Mouse (Mus musculus) heart, adult 2 months (tissue): Measurements from ENCODE around the gene Psmc1.

Source experiments
- CTCF ChIP-seq: fragments of 200-600 bp; IDR thresholded peaks from 2 replicates; pipeline ENCODE4 v1.8.1; 2022; ENCODE audit warnings: antibody characterized with exemption, mild to moderate bottlenecking, moderate library complexity
- POLR2A ChIP-seq: fragments of 200-500 bp; IDR thresholded peaks from 2 replicates; pipeline ENCODE4 v1.6.1; 2011; ENCODE audit warnings: mild to moderate bottlenecking, low read depth, low read length, control low read depth; ENCODE audit not compliant: insufficient read depth

DNA sequence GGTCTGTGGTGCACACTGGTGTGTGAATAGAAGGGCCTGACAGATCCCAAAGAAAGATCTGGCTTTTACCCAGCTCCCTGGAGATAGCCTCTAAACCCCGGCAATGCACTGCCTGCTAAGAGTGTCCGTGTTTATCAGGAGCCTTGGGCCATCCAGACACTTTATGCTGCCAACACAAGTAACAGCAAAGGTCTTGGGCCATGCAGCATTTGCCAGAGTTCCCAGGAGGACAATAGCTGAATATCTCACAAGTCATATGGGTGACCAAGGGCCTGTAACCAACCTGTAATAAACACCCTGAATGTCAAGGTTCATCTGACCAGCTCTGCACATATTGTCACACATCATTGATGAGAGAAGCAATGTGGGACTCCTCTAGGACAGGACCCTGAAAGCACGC is 21.9 kb upstream of the Psmc1 start:
- TF ChIP-seq POLR2A (no peak), CTCF (no peak)
